21 mouse cellular contexts compared by ENCODE assay signal in genomic region chr16:4670317-4670716, GRCm38 (mm10).
"Had no signal": no experiment of that assay in that cellular context is flagged by ENCODE, and none has a peak within 500 bp of the region (broad histone marks: within the 10 kb centered on the region; RNA-seq: fewer than 3 reads in every experiment).

No protein-coding gene starts in this region.

- H3K9ac ChIP-seq: hindbrain, embryonic 15.5 days; liver, embryonic 15.5 days; lung, embryonic 14.5 days; neural tube, embryonic 12.5 days; neural tube, embryonic 15.5 days had no signal

- H3K27ac ChIP-seq: hindbrain, embryonic 15.5 days; kidney, postnatal 0 days; left cerebral cortex, adult 2 months; liver, embryonic 15.5 days; midbrain, embryonic 10.5 days; neural tube, embryonic 12.5 days; neural tube, embryonic 15.5 days; stomach, postnatal 0 days had no signal

- H3K4me3 ChIP-seq: hindbrain, embryonic 15.5 days; left cerebral cortex, adult 2 months; liver, embryonic 15.5 days; megakaryocyte, embryonic 14.5 days; midbrain, embryonic 10.5 days; neural tube, embryonic 12.5 days; neural tube, embryonic 15.5 days had no signal

- ATAC-seq: intestine, postnatal 0 days; lung, postnatal 0 days had no signal

- H3K9me3 ChIP-seq: hindbrain, embryonic 15.5 days; liver, embryonic 15.5 days; megakaryocyte, embryonic 14.5 days; midbrain, embryonic 10.5 days; neural tube, embryonic 12.5 days; neural tube, embryonic 15.5 days had no signal

- H3K27me3 ChIP-seq: hindbrain, embryonic 15.5 days; liver, embryonic 15.5 days; neural tube, embryonic 12.5 days; neural tube, embryonic 15.5 days had no signal

- H3K4me1 ChIP-seq: hindbrain, embryonic 15.5 days; midbrain, embryonic 10.5 days; neural tube, embryonic 12.5 days; neural tube, embryonic 15.5 days had no signal

- H3K4me2 ChIP-seq: hindbrain, embryonic 15.5 days; liver, embryonic 15.5 days; lung, embryonic 14.5 days; neural tube, embryonic 12.5 days; neural tube, embryonic 15.5 days had no signal

- DNase-seq: layer of hippocampus, postnatal 36 days; lung, embryonic 14.5 days; lung, postnatal 36 days; midbrain, embryonic 14.5 days; right cerebral cortex, adult 18-20 months; right cerebral cortex, postnatal 14 days; right cerebral cortex, postnatal 4 days; thymus, adult 2 months; thymus, postnatal 14 days; thymus, postnatal 4 days had no signal
